9 mouse cellular contexts compared by ENCODE assay signal in the genomic region with DNA sequence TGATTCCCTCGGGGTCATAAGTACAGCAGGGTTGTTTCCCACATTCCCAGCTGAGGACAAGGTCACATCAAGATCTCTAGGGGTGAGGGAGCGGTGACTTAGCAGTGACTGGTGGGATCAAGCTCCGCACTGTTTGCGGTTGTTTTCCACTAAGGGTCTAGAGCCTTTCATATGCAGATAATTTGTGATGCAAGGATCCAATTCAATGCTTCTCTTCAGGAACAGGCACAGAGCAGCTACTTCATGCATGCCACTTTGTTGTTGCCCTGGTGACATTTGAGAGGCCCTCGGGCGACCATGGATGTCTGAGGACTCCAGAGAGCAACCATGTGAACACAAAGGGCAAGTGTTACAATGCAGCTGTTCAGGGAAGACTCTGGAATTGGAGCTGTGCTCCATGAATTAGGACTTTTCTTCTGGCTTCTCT. TPM values are rescaled to one million over a fixed set of nuclear protein-coding genes. Genes with fewer than 3 reads are reported as not detected.
DNase-seq lines count a peak whose midpoint lies in the region; ATAC-seq lines count a peak whose summit lies in the region.
"Had no signal": no experiment of that assay in that cellular context is flagged by ENCODE, and none has a peak within 500 bp of the region (broad histone marks: within the 10 kb centered on the region; RNA-seq: fewer than 3 reads in every experiment).

No protein-coding gene starts in this region.

- H3K9ac ChIP-seq in hindbrain, embryonic 12.5 days: no peak overlapping the region

- no peaks in the 10 kb centered on the region for H3K36me3 ChIP-seq in hindbrain, embryonic 12.5 days
- H3K36me3 ChIP-seq in midbrain, embryonic 10.5 days: no peaks in the 10 kb centered on the region

- WGBS in hindbrain, embryonic 12.5 days: 18% methylated on average over 6 of the region's 6 CpGs
- 37% methylated on average over 6 of the region's 6 CpGs for WGBS in midbrain, embryonic 10.5 days

- peak; percentile 18 for DNase-seq in adrenal gland, postnatal 14 days
- DNase-seq in adrenal gland, postnatal 25 days: no peak
- peak; percentile 37 for DNase-seq in brain, adult 2 months (ENCODE audit: low read depth, low spot score)
- peak; percentile 53 for DNase-seq in midbrain, embryonic 10.5 days (ENCODE audit: low spot score)
- DNase-seq in layer of hippocampus, postnatal 25 days (ENCODE audit: extremely low spot score in 1 of 2, low spot score in 1 of 2): no peak
- DNase-seq in spleen, adult 12 weeks (ENCODE audit: low spot score): no peak
- DNase-seq: thymus, adult 2 months had no signal

- H3K9me3 ChIP-seq in hindbrain, embryonic 12.5 days (replicated peaks): no peaks in the 10 kb centered on the region
- H3K9me3 ChIP-seq in midbrain, embryonic 10.5 days (replicated peaks): no peaks in the 10 kb centered on the region

- no peak overlapping the region for H3K4me3 ChIP-seq in hindbrain, embryonic 12.5 days
- no peak overlapping the region for H3K4me3 ChIP-seq in midbrain, embryonic 10.5 days

- 0 out of 2 replicates have a peak overlapping the region, but pooled peaks have one; percentile 6 for H3K27ac ChIP-seq in hindbrain, embryonic 12.5 days
- H3K27ac ChIP-seq in midbrain, embryonic 10.5 days (replicated peaks): 0 out of 2 replicates have a peak overlapping the region, but pooled peaks have one; percentile 57

- peak; percentile 82 for ATAC-seq in hindbrain, embryonic 12.5 days (ENCODE audit: low FRiP score)
- ATAC-seq in megakaryocyte progenitor cell, adult 5-6 weeks (replicated peaks; ENCODE audit: poor library complexity): no peak

- no peak overlapping the region for H3K4me2 ChIP-seq in hindbrain, embryonic 12.5 days (replicated peaks)

- peaks cover 4% of the 10 kb centered on the region for H3K4me1 ChIP-seq in hindbrain, embryonic 12.5 days
- H3K4me1 ChIP-seq in midbrain, embryonic 10.5 days: peaks cover 12% of the 10 kb centered on the region

- H3K27me3 ChIP-seq in hindbrain, embryonic 12.5 days: no peaks in the 10 kb centered on the region
- H3K27me3 ChIP-seq in midbrain, embryonic 10.5 days (ENCODE audit: low read depth, poor library complexity, severe bottlenecking): no peaks in the 10 kb centered on the region

RNA-seq across cellular contexts. Expression of gene Stard13, which starts 14.9 kb away (rescaled TPM):
- 23.9 and 27.8 TPM in 2 replicates for total RNA-seq in adrenal gland, postnatal 14 days (2021)
- 17.9 and 22.6 TPM in 2 replicates for total RNA-seq in adrenal gland, postnatal 25 days (2021)
- 6.5 and 7.3 TPM in 2 replicates for polyA plus RNA-seq in hindbrain, embryonic 12.5 days (2016; fragmentation: Nextera tagmentation; extraction: Ambion mirVana)
- 2.2 and 2.9 TPM in 2 replicates for polyA plus RNA-seq in midbrain, embryonic 10.5 days (2016; fragmentation: Nextera tagmentation; extraction: Ambion mirVana)
- total RNA-seq in megakaryocyte progenitor cell, adult 5-6 weeks (2015): not detected in 2 replicates
- total RNA-seq in megakaryocyte progenitor cell, adult 5-6 weeks (2017): not detected in 2 replicates
- total RNA-seq in layer of hippocampus, postnatal 25 days (2021): 10 to 100 TPM; 17.6 to 20.6 TPM

Comparison
In these comparisons a context has a peak if more than half of its experiments do, and no peak if none do; other contexts are left out.
1. DNase-seq: peak in adrenal gland, postnatal 14 days (single experiment), brain, adult 2 months (single experiment) and midbrain, embryonic 10.5 days (single experiment); none in adrenal gland, postnatal 25 days (single experiment), layer of hippocampus, postnatal 25 days (0 of 2) and spleen, adult 12 weeks (single experiment).
2. RNA of gene Stard13, which starts 14.9 kb away (total RNA-seq): 23.9 to 27.8 TPM in adrenal gland, postnatal 14 days, 17.9 to 22.6 TPM in adrenal gland, postnatal 25 days and 17.6 to 20.6 TPM in layer of hippocampus, postnatal 25 days; not detected in megakaryocyte progenitor cell, adult 5-6 weeks; every median in the first group is over 10 times any median in the second.